Mouse (Mus musculus) embryonic fibroblast, embryonic 13.5 days (primary cell): Measurements from ENCODE around the gene Trim17. TPM values are rescaled to one million over a fixed set of nuclear protein-coding genes. Genes with fewer than 3 reads are reported as not detected.
"Not testable (repeated sequence)": the region's sequence is repeated elsewhere in the genome, so short reads cannot be mapped to it uniquely, and the experiment has no call there.

ENCODE experiments used
- H3K27ac ChIP-seq: 2 replicates; pipeline ENCODE4 v1.5.1; 2012; ENCODE audit warnings: low read length, control low read depth, inconsistent platforms; ENCODE audit not compliant: insufficient read depth
- H3K4me1 ChIP-seq: 2 replicates; pipeline ENCODE4 v1.6.1; 2011; ENCODE audit warnings: low read length; ENCODE audit not compliant: control insufficient read depth, insufficient read depth
- H3K4me3 ChIP-seq: 2 replicates; pipeline ENCODE4 v1.5.1; 2011; ENCODE audit warnings: mild to moderate bottlenecking, control low read depth, low read length; ENCODE audit not compliant: insufficient read depth
- CTCF ChIP-seq: IDR thresholded peaks from 2 replicates; pipeline ENCODE4 v1.5.1; 2011; ENCODE audit warnings: mild to moderate bottlenecking, control low read depth, low read length, moderate library complexity, borderline replicate concordance; ENCODE audit not compliant: insufficient read depth
- POLR2A ChIP-seq: IDR thresholded peaks from 2 replicates; pipeline ENCODE4 v1.6.1; 2011; ENCODE audit warnings: low read depth, mild to moderate bottlenecking, control low read depth, low read length, moderate library complexity
- polyA plus RNA-seq: library from polyadenylated mRNA; stranded (reverse); fragments of >200 nt; gene quantifications from 2 replicates; pipeline ENCODE4 v1.2.4, GENCODE M21; 2011; ENCODE audit warnings: low read depth; ENCODE audit not compliant: missing spikeins, insufficient read length

Gene Trim17
- polyA plus RNA-seq, 1 experiment, result not detected

DNA sequence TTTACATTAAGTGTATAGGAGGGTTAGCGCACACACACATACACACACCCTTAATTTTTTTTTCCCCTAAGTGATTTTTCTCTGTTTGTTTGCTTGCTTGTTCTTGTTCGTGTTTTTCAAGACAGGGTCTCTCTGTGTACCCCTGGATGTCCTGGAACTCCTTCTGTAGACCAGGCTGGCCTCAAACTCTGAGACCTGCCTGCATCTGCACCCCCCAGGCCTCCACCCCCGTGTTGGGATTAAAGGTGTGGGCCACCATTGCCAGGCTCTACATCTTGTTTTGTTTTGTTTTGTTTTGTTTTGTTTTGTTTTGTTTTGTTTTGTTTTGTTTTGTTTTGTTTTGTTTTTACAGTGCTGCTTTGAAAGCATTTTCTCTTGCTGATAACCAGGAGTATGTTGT lies 7.2 kb upstream of the Trim17 start:
- Histone ChIP-seq H3K27ac (no peak overlapping the region), H3K4me1 (no peaks in the 10 kb centered on the region), H3K4me3 (no peak overlapping the region)
- TF ChIP-seq POLR2A (no peak), CTCF (no peak)

DNA sequence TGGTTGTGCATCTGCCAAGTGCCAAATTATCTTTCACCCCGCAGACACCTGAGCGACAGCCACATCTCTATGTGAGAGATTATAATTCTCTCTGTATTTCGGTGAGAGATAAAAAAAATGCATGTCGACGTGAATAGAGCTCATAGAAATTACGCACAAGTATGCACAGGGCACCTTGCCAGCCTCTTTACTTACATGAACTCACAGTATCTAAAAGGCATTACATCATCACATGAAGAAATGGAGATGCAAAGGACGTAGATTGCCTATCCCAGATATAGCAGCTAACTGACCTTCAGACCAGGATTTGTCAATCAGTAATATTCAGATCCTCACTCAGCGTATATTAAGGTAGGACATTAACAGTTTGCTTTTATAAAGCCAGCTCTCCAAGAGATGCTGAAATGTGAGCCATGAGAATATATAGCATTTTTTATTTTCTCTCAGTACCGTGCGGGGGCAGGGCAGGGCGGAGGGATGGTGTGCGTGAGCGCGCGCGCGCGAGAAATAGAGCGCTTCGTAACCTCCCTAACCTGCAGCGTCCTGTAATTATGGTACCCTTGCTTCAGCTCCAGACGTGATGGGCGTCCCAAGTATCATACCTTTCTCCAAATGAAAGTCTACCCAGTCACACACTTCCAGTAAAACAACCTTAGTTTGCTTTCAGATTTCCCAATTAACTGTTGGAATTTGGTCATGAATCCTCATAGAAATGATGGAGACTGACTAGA lies 6.5 kb upstream of the Trim17 start:
- TF ChIP-seq CTCF (no peak), POLR2A (no peak)
- H3K4me3 ChIP-seq, result peak overlapping the region; percentile 34
- H3K4me1 ChIP-seq, result no peaks in the 10 kb centered on the region
- H3K27ac ChIP-seq, result no peak overlapping the region

DNA sequence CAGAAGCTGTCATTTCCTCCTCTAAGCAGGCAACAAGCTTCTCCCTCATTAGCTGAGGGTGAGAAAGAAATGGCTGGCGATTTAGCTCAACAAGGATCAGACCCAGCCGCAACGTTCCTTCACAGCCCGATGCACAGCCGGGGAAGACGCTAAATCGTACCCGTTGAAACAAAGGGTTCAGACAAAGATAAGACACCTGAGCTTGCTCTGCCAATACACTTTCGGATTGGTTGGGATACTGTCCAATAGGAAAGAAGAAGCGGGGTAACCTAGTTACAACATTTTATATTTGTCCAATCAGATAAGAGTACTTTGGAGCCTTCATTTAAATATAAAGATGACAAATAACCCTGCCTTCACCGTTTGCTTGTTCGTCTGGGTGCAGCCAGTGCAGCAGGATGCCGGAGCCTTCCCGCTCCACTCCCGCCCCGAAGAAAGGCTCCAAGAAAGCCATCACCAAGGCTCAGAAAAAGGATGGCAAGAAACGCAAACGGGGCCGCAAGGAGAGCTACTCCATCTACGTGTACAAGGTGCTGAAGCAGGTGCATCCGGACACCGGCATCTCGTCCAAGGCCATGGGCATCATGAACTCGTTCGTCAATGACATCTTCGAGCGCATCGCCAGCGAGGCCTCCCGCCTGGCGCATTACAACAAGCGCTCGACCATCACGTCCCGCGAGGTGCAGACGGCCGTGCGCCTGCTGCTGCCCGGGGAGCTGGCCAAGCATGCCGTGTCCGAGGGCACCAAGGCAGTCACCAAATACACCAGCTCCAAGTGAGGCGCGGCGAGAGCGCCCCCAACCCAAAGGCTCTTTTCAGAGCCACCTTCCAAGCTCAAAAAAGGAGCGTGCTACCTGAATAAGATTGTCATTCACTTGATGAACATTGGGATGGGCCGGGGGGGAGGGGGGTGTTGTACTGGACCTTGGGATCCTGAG lies 5.7 kb upstream of the Trim17 start, which contains the start of gene Hist3h2ba:
Gene Hist3h2ba, plus strand, starts transcription at position 379 of the 938 bp plus-strand sequence.
- peak within 1 kb of the TSS; percentile 34 for H3K4me3 ChIP-seq
- H3K4me1 ChIP-seq, result no peaks in the 10 kb centered on the region

DNA sequence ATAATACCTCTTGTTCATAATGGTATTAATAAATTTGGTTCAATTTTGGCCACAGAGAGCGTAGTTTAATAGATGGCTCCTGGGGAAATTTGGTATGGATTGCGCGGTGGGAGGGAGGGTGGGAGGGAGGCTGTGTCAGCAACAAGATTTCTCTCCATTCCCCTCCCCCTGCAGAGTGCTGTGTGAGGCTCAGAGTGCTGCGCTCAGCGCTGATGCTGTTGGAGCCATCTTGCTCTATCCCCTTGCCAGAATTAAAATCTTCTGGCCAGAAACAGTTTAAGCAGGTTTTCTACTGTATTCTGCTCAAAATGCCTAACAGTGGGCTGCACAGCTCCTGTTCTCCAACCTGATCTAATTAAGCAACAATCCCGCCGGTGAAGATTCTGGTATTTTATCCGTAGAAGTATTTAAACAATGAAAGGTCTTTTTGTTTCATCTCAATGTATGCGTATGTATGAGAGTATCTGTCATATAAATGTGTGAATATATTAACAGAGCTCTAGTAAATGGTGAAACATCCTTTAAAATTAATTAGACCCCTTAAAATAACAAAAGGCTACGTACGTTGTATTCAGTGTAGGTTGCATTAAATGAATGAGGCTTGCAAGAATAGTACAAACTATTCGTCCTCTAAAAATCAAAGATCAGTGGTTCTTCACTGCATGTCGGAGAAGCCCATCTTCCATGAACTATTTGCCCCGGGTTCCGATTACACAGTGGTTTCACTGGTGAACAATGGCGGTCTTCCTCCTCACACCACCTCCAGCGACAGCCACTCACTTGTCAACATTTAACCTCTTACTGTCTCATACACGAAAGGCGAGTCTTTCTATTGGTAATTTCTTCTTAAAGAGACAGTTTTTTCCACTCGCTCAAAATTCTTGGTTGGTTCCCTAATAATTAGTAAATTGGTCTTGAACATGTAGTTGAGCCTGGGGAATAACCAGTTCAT lies 4.7 kb upstream of the Trim17 start:
- no peak for TF ChIP-seq POLR2A
- Histone ChIP-seq H3K4me1 (no peaks in the 10 kb centered on the region), H3K27ac (no peak overlapping the region), H3K4me3 (no peak overlapping the region)

More for the DNA sequence above, 5.7 kb upstream of the Trim17 start, which contains the start of gene Hist3h2ba:
- H3K27ac ChIP-seq, result no peak within 1 kb of the TSS
- TF ChIP-seq CTCF, result no peak
- no peak for TF ChIP-seq POLR2A

DNA sequence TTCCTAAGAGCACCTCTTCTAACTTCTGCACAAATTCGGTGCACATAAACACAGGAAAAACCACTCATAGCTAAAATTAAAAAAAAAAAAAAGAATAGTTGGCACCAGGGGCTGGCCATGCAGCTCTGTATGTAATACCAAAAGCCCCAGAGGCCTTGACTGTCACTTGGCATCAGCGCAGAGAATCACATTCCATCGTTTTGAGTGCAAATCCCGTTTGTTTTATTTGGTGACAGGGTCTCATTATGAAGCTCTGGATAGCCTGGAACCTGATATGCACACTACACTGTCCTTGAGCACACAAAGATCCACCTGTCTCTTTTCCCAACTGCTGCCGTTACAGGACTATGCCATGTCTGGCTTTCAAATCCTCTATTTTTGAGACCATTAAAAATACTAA lies 3.3 kb upstream of the Trim17 start:
- no peaks in the 10 kb centered on the region for H3K4me1 ChIP-seq
- TF ChIP-seq POLR2A (no peak), CTCF (no peak)
- no peak overlapping the region for H3K27ac ChIP-seq
- no peak overlapping the region for H3K4me3 ChIP-seq

DNA sequence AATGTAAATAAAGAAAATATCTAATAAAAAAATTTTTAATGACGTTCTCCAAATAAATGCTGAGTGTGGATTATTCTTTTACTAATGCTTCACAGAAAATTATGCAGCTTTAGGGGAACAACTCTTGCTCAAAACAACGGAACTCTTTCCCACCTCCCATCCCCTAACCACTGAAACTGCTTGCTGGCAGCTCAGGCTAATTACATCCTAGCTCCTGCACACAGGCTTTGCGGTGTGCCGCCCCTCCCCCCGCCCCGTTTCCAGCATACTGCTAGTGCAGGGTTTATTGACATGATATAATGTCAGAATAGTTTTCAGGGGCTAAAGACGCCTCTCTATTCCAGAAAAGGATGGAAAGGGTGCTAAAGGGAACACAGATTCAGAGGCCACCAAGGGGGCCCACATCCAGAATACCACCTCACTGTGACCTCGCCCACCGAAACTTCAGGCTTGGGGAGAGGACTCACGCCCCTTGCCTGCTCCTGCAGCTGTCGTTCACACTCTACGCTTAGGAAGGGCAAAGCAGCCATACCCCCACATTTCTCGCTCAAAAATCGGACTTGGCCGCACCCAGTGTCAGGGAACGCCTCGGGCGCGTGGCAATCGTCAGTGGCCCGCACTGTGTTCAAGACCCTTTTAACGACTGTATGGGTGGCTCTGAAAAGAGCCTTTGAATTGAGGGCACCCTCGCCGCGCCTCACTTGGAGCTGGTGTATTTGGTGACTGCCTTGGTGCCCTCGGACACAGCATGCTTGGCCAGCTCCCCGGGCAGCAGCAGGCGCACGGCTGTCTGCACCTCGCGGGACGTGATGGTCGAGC lies 925 bp upstream of the Trim17 start:
- peak overlapping the region; percentile 34 for H3K4me3 ChIP-seq
- 0 out of 2 replicates have a peak, but pooled peaks cover 3% of the 10 kb centered on the region for H3K4me1 ChIP-seq
- H3K27ac ChIP-seq, result no peak overlapping the region
- TF ChIP-seq POLR2A (no peak), CTCF (no peak)

DNA sequence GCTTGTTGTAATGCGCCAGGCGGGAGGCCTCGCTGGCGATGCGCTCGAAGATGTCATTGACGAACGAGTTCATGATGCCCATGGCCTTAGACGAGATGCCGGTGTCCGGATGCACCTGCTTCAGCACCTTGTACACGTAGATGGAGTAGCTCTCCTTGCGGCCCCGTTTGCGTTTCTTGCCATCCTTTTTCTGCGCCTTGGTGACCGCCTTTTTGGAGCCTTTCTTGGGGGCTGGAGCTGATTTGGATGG lies 390 bp upstream of the Trim17 start:
- peak overlapping the region; percentile 34 for H3K4me3 ChIP-seq
- not testable (repeated sequence) for H3K27ac ChIP-seq, H3K4me1 ChIP-seq

DNA sequence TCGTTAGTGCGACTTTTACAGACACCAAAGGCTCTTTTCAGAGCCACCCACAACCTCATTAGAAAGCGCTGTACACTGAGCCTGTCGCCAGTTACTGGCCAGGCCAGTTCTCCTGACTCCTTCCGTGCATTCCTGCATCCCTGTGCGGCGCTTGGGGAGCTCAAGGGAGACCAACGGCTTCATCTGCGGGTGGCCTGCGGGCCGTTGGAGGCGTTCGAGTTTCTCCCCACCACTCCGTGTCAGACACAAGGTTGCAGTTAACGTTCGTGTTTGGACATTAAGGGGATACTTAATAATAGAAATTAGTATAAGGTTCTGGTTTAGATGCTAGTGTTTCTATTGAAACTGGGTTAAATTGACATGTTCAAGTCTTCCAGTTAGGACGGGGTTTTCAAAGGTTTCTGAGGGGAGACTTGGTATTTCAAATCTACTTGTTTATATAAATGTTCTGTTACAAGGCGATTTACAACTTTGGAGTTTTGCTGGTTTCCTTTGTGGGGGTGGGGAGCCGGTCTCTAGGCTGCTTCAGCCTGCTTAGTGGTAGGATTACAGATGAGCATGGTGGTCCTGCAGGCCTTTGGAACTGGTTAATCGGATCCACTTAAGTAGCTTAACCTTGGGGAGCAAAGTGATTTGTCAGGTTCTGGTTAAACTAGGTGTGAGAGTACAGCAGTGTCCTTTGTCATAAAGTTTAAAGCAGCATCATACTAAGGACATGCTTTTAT lies 820 bp downstream of the Trim17 start:
- peak overlapping the region; percentile 82 for H3K27ac ChIP-seq
- H3K4me3 ChIP-seq, result peak overlapping the region; percentile 91
- 0 out of 2 replicates have a peak, but pooled peaks cover 6% of the 10 kb centered on the region for H3K4me1 ChIP-seq
- TF ChIP-seq POLR2A, result 0 out of 2 replicates have a peak, but pooled peaks have one; percentile 24
- TF ChIP-seq CTCF, result no peak
